Mouse (Mus musculus): ENCODE measurements around the gene Eral1.

DNA sequence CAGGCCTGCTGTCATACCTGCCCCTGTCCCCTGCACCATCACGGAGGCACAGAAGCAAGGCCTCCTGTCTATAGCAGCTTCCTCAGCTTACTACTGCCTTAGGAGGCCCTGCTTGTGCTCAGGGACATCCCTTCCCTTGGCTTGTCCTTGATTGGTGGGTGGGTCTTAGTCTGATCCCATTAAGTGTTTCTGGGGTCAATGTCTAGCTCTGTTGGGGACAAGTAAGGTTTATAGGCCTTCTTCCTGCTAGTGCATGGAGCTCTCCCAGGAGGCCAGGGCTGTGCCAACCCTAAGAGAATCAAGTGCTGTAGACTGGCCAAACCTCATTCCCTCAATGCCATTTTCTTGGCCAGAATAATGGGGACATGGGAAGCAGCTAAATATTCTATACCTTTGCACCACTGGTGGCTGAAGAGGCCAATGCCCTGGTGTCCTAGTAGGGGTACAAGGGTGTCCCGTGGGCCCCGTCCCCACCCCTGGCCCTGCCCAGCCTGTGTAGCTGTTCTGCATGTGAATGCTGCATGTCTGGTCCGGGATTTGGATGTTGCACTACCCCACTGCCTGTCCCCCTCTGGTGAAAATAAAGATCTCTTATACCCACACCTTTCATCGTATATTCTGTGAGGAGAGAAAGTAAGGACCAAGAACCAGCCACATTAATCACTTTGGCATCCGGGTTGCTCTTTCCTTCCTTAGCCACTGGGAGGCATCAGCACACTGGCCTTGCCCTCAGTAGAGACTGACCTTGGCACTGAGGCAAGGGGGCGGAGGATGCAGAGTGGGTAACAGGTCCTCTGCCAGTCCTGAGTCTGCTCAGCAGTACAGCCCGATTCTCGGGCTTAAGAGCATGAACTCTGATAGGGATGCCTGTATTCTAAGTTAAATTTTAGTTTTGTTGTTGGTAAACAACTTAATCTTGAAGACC lies 20.1 kb downstream of the Eral1 start:
- TF ChIP-seq CTCF (IDR thresholded peaks at IDR 0.05; ENCODE audit: extremely low read depth, insufficient read depth, low read length), result peak; percentile 89
- TF ChIP-seq POLR2A (IDR thresholded peaks at IDR 0.05; ENCODE audit: extremely low read depth, insufficient read depth, low read length), result no peak
